In genomic region chr4:133755861-133756371, GRCm38 (mm10) we compare ENCODE assay signal across 8 mouse cellular contexts. TPM values are rescaled to one million over a fixed set of nuclear protein-coding genes. Genes with fewer than 3 reads are reported as not detected.
DNase-seq lines count a peak whose midpoint lies in the region; ATAC-seq lines count a peak whose summit lies in the region.

No protein-coding gene starts in this region.

- peaks cover 40% of the 10 kb centered on the region for H3K4me1 ChIP-seq in hindbrain, embryonic 10.5 days (replicated peaks)
- H3K4me1 ChIP-seq in midbrain, embryonic 11.5 days (ENCODE audit: control insufficient read depth, insufficient read depth, low read length), result peaks cover 18% of the 10 kb centered on the region

- H3K27ac ChIP-seq in hindbrain, embryonic 10.5 days, result peak overlapping the region; percentile 100
- H3K27ac ChIP-seq in midbrain, embryonic 11.5 days (ENCODE audit: low read depth, low read length), result peak overlapping the region; percentile 100

- H3K36me3 ChIP-seq in hindbrain, embryonic 10.5 days, result peaks cover 11% of the 10 kb centered on the region; the same call in 1 of the 2 replicates
- no peaks in the 10 kb centered on the region for H3K36me3 ChIP-seq in midbrain, embryonic 11.5 days (ENCODE audit: control insufficient read depth, insufficient read depth, low read length)

- peak overlapping the region; percentile 100 for H3K9ac ChIP-seq in midbrain, embryonic 11.5 days (ENCODE audit: low read length)

- no peak for ATAC-seq in midbrain, embryonic 11.5 days (ENCODE audit: low FRiP score)

- peak; percentile 35 for DNase-seq in cerebellum, adult 8-10 months
- no peak for DNase-seq in cerebellum, adult 11 months
- DNase-seq in spleen, postnatal 10 days (ENCODE audit: low spot score in 2 of 2), result peak; percentile 23 to 26
- no peak for DNase-seq in spleen, postnatal 14 days (ENCODE audit: low spot score in 2 of 2)
- DNase-seq in hindbrain, embryonic 10.5 days (ENCODE audit: low spot score), result peak; percentile 50
- DNase-seq in midbrain, embryonic 11.5 days (ENCODE audit: low spot score, missing footprints), result peak; percentile 94
- no peak for DNase-seq in frontal cortex, adult 2 months (ENCODE audit: extremely low spot score in 1 of 2, low spot score in 1 of 2)
- no peak for DNase-seq in layer of hippocampus, postnatal 36 days

- no peaks in the 10 kb centered on the region for H3K9me3 ChIP-seq in hindbrain, embryonic 10.5 days
- no peaks in the 10 kb centered on the region for H3K9me3 ChIP-seq in midbrain, embryonic 11.5 days (ENCODE audit: control insufficient read depth, low read length)

- H3K27me3 ChIP-seq in hindbrain, embryonic 10.5 days (ENCODE audit: insufficient read depth, poor library complexity, severe bottlenecking), result no peaks in the 10 kb centered on the region
- H3K27me3 ChIP-seq in midbrain, embryonic 11.5 days (ENCODE audit: control insufficient read depth, insufficient read depth, low read length), result no peaks in the 10 kb centered on the region

- H3K4me2 ChIP-seq in midbrain, embryonic 11.5 days, result peak overlapping the region; percentile 97

- peak overlapping the region; percentile 100 for H3K4me3 ChIP-seq in hindbrain, embryonic 10.5 days
- peak overlapping the region; percentile 57 for H3K4me3 ChIP-seq in midbrain, embryonic 11.5 days (ENCODE audit: low read depth, low read length)

- 3% methylated on average over 11 of the region's 11 CpGs for WGBS in hindbrain, embryonic 10.5 days
- WGBS in midbrain, embryonic 11.5 days, result 2% methylated on average over 11 of the region's 11 CpGs

RNA-seq across cellular contexts. Expression of gene Arid1a, which starts 0.7 kb away (rescaled TPM):
- 36.0 and 37.5 TPM in 2 replicates for polyA plus RNA-seq in hindbrain, embryonic 10.5 days (2016; fragmentation: Nextera tagmentation; extraction: Ambion mirVana)
- polyA plus RNA-seq in midbrain, embryonic 11.5 days (2014; fragmentation: Nextera tagmentation; extraction: Ambion mirVana), result 39.1 and 39.2 TPM in 2 replicates
- 57.0 and 57.7 TPM in 2 replicates for polyA plus RNA-seq in frontal cortex, adult 2 months (2012; rRNA removed)
- 10 to 100 TPM; 75.1 to 87.6 TPM for total RNA-seq in layer of hippocampus, postnatal 36 days (2021)

Comparison
In these comparisons a context has a peak if more than half of its experiments do, and no peak if none do; other contexts are left out.
1. DNase-seq: peak in cerebellum, adult 8-10 months (single experiment), spleen, postnatal 10 days (2 of 2), hindbrain, embryonic 10.5 days (single experiment) and midbrain, embryonic 11.5 days (single experiment); none in cerebellum, adult 11 months (single experiment), spleen, postnatal 14 days (0 of 2), frontal cortex, adult 2 months (0 of 2) and layer of hippocampus, postnatal 36 days (0 of 2).